Mouse (Mus musculus) forebrain, embryonic 16.5 days (tissue): Measurements from ENCODE around the gene Gm20388. TPM values are rescaled to one million over a fixed set of nuclear protein-coding genes. Genes with fewer than 3 reads are reported as not detected.

Source experiments
- ATAC-seq: fragments of 200-750 bp; cut with Nextera tagmentation; 2 replicates; pipeline ENCODE4 v1.8.0; 2017; ENCODE audit warnings: mild to moderate bottlenecking, moderate library complexity
- H3K27ac ChIP-seq: fragments of 300-500 bp; sonication (generic); 2 replicates; pipeline ENCODE4 v1.5.1; 2014; ENCODE audit warnings: low read length, control low read depth
- H3K27me3 ChIP-seq: fragments of 300-500 bp; sonication (generic); replicated peaks from 2 replicates; pipeline ENCODE4 v1.6.1; 2014; ENCODE audit warnings: low read length; ENCODE audit not compliant: control insufficient read depth, insufficient read depth
- H3K36me3 ChIP-seq: fragments of 300-500 bp; sonication (generic); 2 replicates; pipeline ENCODE4 v1.6.1; 2014; ENCODE audit not compliant: control insufficient read depth, insufficient read depth
- H3K4me1 ChIP-seq: fragments of 300-500 bp; sonication (generic); replicated peaks from 2 replicates; pipeline ENCODE4 v1.6.1; 2014; ENCODE audit warnings: low read length; ENCODE audit not compliant: control insufficient read depth, insufficient read depth
- H3K4me2 ChIP-seq: fragments of 300-500 bp; sonication (generic); 2 replicates; pipeline ENCODE4 v1.6.1; 2014; ENCODE audit warnings: mild to moderate bottlenecking, low read length, control low read depth
- H3K4me3 ChIP-seq: fragments of 300-500 bp; sonication (generic); replicated peaks from 2 replicates; pipeline ENCODE4 v1.5.1; 2014; ENCODE audit warnings: mild to moderate bottlenecking, low read length, control low read depth
- H3K9ac ChIP-seq: fragments of 300-500 bp; sonication (generic); replicated peaks from 2 replicates; pipeline ENCODE4 v1.6.1; 2014; ENCODE audit warnings: low read depth, low read length, control low read depth
- H3K9me3 ChIP-seq: fragments of 300-500 bp; sonication (generic); 2 replicates; pipeline ENCODE4 v1.6.1; 2016; ENCODE audit warnings: low read length; ENCODE audit not compliant: control insufficient read depth
- WGBS: fragments of 180-500 bp; shearing (Covaris S2); extraction: QIAGEN DNeasy Blood & Tissue Kit; methylation state at CpG from one replicate; pipeline ENCODE4 v1.1.7; 2014; 5-methylcytosine and 5-hydroxymethylcytosine counted together
- polyA plus RNA-seq: library from polyadenylated mRNA; unstranded; fragments of >200 nt; fragmentation: Nextera tagmentation; extraction: Ambion mirVana; gene quantifications from 2 replicates; pipeline ENCODE4 v1.2.1, GENCODE M21; 2015

Gm20388 gene
- polyA plus RNA-seq, 1 experiment from 2014 or later: 4.7 TPM

DNA sequence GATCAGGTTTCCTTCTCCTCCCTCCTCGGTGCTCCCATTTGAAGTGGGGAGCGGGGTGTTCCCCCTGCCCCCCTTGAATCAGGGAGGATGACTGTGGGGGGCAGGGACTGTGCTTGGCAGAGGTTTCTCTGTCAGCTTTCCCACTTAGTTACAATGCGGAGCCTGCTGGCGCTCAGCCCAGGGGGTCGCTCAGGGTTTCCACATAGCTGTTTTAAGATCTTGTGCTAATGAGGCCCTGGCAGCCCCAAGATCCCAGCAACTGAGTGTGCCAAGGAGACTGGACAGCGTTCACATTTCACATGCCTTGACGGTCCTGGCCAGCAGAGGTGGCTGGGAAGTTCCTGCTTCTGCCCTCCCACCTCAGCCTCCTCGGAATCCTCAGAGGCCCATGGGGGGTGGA, 555.1 kb downstream of the Gm20388 start:
- no peak overlapping the region for H3K9ac ChIP-seq
- peak overlapping the region; percentile 51 for H3K27ac ChIP-seq
- WGBS: 4% methylated on average over 8 of the region's 8 CpGs
- peak; percentile 62 for ATAC-seq
- H3K4me1 ChIP-seq: peaks cover 36% of the 10 kb centered on the region
- H3K4me2 ChIP-seq: no peak overlapping the region
- no peak overlapping the region for H3K4me3 ChIP-seq
- H3K27me3 ChIP-seq: no peaks in the 10 kb centered on the region
- H3K36me3 ChIP-seq: no peaks in the 10 kb centered on the region
- H3K9me3 ChIP-seq: no peaks in the 10 kb centered on the region

DNA sequence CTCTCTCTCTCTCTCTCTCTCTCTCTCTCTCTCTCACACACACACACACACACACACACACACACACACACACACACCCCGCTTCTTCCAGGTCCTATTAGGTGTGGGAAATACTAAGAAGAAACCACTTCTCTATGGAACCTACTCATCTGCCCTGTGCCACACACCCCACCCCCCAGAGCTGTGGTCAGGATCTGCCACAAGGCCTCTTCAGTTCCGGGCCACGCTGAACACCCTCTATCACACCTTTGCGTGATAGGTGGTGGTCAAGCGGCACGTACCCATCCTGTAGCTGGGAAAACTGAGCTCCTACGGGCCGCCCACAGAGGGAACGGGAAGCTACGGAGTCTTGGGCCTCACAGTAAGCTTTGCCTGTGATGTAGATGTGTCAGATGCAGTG, 555.6 kb downstream of the Gm20388 start:
- no peak overlapping the region for H3K27ac ChIP-seq
- WGBS: 58% methylated on average over 10 of the region's 10 CpGs

DNA sequence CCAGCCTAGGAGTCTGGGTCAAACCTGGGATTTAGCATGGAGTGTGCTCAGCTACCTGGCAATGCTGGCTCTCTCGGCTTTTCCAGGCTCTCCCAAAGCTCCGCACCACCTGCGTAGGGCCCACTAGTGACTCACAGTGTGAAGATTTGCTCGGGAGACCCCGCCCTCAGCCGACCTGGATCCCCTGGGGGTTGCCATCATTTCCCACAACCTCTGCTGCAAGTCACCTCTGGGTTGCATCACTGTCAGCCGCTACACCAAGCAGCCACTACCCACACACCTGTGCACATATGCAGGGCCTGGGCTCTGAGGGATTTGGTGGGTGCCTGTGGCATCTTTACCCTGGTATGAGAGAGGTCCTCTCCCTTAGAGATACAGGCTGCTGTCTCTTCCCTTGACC, 557.0 kb downstream of the Gm20388 start:
- Histone ChIP-seq H3K4me1 (peaks cover 40% of the 10 kb centered on the region), H3K9ac (no peak overlapping the region), H3K27ac (no peak overlapping the region), H3K4me3 (no peak overlapping the region), H3K9me3 (no peaks in the 10 kb centered on the region), H3K36me3 (no peaks in the 10 kb centered on the region), H3K4me2 (no peak overlapping the region), H3K27me3 (no peaks in the 10 kb centered on the region)
- 89% methylated on average over 7 of the region's 7 CpGs for WGBS
- no peak for ATAC-seq

More for the DNA sequence above, 555.6 kb downstream of the Gm20388 start:
- ATAC-seq: no peak
- no peak overlapping the region for H3K4me2 ChIP-seq
- H3K9ac ChIP-seq: no peak overlapping the region
- H3K36me3 ChIP-seq: no peaks in the 10 kb centered on the region
- no peaks in the 10 kb centered on the region for H3K9me3 ChIP-seq
- H3K4me1 ChIP-seq: peaks cover 37% of the 10 kb centered on the region
- no peaks in the 10 kb centered on the region for H3K27me3 ChIP-seq
- no peak overlapping the region for H3K4me3 ChIP-seq

DNA sequence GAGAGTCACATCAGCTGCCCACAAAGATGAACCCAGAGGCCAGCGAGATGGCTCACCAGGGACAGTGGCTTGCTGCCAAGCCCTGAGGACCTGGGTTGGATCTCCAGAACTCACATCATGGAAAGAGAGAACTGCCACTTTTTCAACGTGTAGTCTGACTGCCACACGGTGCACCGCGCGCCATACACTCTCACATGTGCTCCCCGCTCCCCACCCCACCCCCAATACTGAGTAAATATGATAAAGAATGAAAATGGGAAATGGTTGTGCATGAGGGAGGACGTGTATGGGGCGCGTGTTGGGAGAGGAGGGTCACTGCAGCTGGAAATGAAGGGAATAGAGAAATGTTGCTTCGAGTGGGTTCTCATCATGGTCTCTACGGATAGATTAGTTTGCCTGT, 559.5 kb downstream of the Gm20388 start:
- H3K36me3 ChIP-seq: no peaks in the 10 kb centered on the region
- peaks cover 41% of the 10 kb centered on the region for H3K4me1 ChIP-seq
- no peak for ATAC-seq
- H3K4me3 ChIP-seq: no peak overlapping the region
- H3K27ac ChIP-seq: no peak overlapping the region
- no peaks in the 10 kb centered on the region for H3K9me3 ChIP-seq
- H3K27me3 ChIP-seq: no peaks in the 10 kb centered on the region
- WGBS: 90% methylated on average over 12 of the region's 12 CpGs
- H3K9ac ChIP-seq: no peak overlapping the region
- no peak overlapping the region for H3K4me2 ChIP-seq

DNA sequence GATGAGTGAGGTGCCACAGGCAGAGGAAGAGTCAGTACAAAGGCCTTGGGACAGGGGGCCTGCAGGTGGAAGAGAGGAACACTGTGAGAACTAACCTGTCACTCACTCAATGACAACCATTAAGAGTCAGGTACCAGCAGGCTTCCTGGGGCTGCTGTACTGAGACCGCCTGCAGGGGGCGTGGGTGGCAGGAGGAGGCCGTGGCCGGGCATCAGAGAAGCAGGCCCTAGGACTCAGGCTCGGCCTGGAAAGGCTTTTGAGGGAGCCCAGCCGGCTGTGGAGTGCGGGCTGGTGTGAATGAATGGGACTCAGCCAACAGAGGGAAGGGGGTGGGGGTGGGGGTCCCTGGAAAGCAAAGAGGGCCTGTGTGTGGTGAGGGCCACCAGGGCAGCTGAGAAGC, 560.5 kb downstream of the Gm20388 start:
- Histone ChIP-seq H3K4me1 (peaks cover 35% of the 10 kb centered on the region), H3K9ac (no peak overlapping the region)
- whole genome bisulfite sequencing: 5% methylated on average over 7 of the region's 7 CpGs

DNA sequence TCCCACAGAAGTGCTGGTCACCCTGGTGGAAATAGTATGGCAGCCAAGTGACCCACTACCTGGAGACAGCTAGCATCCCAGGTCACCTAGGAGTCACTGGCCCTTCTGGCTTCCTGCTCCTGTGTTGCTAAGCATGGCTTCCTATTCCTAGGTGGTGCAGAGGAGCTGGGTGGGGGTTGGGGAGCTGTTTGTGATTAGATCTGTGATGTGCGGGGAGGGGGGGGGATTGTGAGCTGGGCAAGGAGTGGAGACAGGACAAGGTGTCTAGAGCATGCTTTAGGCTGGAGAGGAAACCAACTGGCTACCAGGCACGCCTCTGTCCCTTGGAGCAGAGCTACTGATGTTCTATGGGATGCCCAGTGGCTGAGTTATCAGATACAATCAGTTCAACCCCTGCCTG, 561.1 kb downstream of the Gm20388 start:
- Histone ChIP-seq H3K4me2 (no peak overlapping the region), H3K4me3 (no peak overlapping the region), H3K27me3 (no peaks in the 10 kb centered on the region), H3K9ac (no peak overlapping the region), H3K36me3 (no peaks in the 10 kb centered on the region), H3K9me3 (no peaks in the 10 kb centered on the region), H3K4me1 (peaks cover 36% of the 10 kb centered on the region), H3K27ac (peak overlapping the region; percentile 87)
- ATAC-seq: no peak
- WGBS: 61% methylated on average over 2 of the region's 2 CpGs

More for the DNA sequence above, 560.5 kb downstream of the Gm20388 start:
- peak; percentile 29; the same call in 1 of the 2 replicates for ATAC-seq
- Histone ChIP-seq H3K27ac (peak overlapping the region; percentile 87), H3K36me3 (no peaks in the 10 kb centered on the region), H3K4me3 (no peak overlapping the region), H3K4me2 (no peak overlapping the region), H3K9me3 (no peaks in the 10 kb centered on the region), H3K27me3 (no peaks in the 10 kb centered on the region)

DNA sequence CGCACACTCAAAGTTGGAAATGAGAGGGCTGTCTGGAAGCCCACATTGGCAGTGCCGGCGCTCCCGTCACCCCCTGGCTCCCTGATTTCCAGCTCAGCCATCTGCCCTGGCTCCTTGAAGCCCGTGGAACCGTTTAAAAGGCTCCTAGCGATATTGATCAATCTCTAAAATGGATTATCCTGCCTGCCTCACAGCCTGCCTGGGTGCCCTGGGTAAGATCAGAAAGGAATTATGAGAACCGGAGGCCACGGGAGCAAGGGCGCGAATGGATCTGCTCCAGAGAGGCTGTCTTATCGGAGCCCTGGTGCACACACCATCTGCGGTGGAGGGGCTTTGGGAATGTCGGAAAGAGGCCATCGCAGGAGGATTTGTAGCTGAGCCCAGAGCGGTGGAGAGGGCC, 561.6 kb downstream of the Gm20388 start:
- H3K4me2 ChIP-seq: peak overlapping the region; percentile 25
- H3K36me3 ChIP-seq: no peaks in the 10 kb centered on the region
- ATAC-seq: peak; percentile 39
- no peaks in the 10 kb centered on the region for H3K27me3 ChIP-seq
- peak overlapping the region; percentile 87 for H3K27ac ChIP-seq
- H3K9ac ChIP-seq: no peak overlapping the region
- no peaks in the 10 kb centered on the region for H3K9me3 ChIP-seq
- 29% methylated on average over 16 of the region's 16 CpGs for WGBS
- no peak overlapping the region for H3K4me3 ChIP-seq
- peaks cover 36% of the 10 kb centered on the region for H3K4me1 ChIP-seq

DNA sequence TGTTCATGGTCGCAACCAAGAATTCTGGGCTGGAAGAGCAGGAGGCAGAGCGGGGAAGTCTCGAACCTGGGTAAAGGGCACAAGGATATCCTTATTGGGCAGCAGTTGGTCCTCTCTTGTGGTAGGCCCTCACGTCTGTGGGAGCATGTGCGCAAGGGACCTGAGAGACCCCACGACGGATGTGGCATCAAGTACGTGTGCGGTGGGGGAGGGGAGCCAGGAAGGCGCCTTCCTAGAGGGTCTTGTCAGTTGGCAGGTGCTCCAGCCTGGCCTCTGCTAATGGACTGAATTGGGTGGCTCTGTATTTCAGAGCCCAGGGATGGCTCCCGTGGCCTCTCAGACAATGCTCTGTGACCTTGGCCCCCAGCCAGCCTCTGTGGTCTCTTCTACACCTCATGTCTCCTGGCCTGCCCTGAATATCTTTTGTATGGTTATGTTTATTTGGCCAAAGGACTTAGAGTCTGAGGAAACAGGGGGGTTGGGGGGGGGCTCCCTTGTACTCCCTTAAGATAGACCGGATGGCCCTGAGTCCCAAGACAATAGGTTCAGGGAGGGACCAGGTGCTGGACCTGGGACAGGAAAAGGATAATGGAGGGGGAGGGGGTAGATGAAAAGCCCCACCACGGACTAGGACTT, 563.2 kb downstream of the Gm20388 start:
- ATAC-seq: no peak
- Histone ChIP-seq H3K9ac (no peak overlapping the region), H3K36me3 (no peaks in the 10 kb centered on the region), H3K27ac (no peak overlapping the region), H3K27me3 (no peaks in the 10 kb centered on the region), H3K9me3 (no peaks in the 10 kb centered on the region), H3K4me1 (peaks cover 36% of the 10 kb centered on the region), H3K4me2 (no peak overlapping the region), H3K4me3 (no peak overlapping the region)
- 86% methylated on average over 13 of the region's 13 CpGs for WGBS

DNA sequence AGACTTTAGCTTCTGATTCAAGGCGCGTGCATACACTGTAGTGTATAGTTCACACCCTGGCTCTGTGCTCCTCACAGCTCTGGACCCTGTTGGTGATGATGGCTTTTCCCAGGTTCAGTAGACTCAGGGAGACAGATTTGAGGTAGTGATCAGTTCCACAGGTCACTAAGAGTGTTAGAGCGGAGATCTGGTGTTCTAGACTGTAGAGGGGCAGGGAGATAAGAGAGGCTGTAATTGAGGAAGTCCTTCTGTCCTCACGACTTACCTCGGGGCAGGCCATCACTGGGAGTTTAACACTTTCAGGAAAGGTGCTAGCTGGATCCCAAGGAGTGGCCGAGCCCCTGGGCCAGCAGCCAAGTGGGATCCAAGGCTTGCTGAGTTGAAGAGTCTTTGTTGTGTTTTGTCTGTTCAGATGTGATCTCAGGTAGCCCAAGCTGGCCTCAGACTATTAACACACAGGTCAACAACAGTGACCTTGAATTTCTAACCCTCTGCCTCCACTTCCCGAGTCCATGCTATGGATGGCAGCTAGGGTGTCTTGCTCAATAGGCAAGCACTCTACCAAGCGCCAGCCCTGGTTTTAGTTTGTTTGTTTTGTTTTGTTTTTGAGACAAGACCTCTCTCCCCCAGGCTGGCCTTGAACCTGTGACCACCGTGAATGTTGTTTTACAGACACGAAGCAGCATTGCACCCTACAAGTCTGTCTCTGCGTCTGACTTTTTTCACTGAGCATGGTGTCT, 564.0 kb downstream of the Gm20388 start:
- H3K27me3 ChIP-seq: no peaks in the 10 kb centered on the region
- ATAC-seq: no peak
- WGBS: 85% methylated on average over 11 of the region's 11 CpGs
- no peak overlapping the region for H3K4me3 ChIP-seq
- no peak overlapping the region for H3K27ac ChIP-seq
- no peak overlapping the region for H3K4me2 ChIP-seq
- no peaks in the 10 kb centered on the region for H3K9me3 ChIP-seq
- no peak overlapping the region for H3K9ac ChIP-seq
- H3K4me1 ChIP-seq: peaks cover 36% of the 10 kb centered on the region
- H3K36me3 ChIP-seq: no peaks in the 10 kb centered on the region
